Mouse (Mus musculus): Measurements from ENCODE around the gene Gm43738. TPM values are rescaled to one million over a fixed set of nuclear protein-coding genes. Genes with fewer than 3 reads are reported as not detected.

Gm43738 gene
- polyA plus RNA-seq, 1 experiment from 2014 or later = not detected

DNA sequence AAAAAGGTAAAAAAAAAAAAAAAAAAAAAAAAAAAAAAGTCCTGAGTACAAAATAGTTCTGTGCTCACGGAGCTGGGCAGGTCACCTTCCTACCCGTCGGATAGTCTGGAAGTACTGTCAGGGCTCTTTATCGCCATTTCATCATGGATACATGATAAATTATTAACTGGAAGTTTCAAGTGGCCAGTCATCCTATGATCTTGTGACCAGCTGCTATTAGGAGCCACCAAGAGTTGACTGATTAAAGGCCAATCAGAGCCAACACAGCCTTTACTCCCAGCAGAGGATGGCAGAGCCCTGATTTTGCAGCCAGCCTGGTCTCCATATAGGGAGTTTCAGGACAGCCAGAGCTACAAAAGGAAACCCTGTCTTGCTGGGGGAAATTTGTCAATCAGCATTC lies 12.2 kb upstream of the Gm43738 start:
- H3K36me3 ChIP-seq (ENCODE audit: control insufficient read depth, insufficient read depth, low read length) = no peaks in the 10 kb centered on the region
- H3K9ac ChIP-seq (ENCODE audit: low read depth, low read length) = no peak overlapping the region
- no peak overlapping the region for H3K4me2 ChIP-seq
- no peak overlapping the region for H3K27ac ChIP-seq (ENCODE audit: low read depth, low read length)
- no peak for ATAC-seq (replicated peaks; ENCODE audit: insufficient number of reproducible peaks, low FRiP score, low TSS enrichment)
- H3K27me3 ChIP-seq (ENCODE audit: control insufficient read depth, insufficient read depth, low read length) = no peaks in the 10 kb centered on the region
- H3K4me3 ChIP-seq (ENCODE audit: low read depth, low read length) = no peak overlapping the region
- no peaks in the 10 kb centered on the region for H3K4me1 ChIP-seq (ENCODE audit: control insufficient read depth, insufficient read depth, low read length)
- 85% methylated on average over 4 of the region's 4 CpGs for WGBS (ENCODE audit: insufficient replicate concordance)
- H3K9me3 ChIP-seq (replicated peaks; ENCODE audit: control insufficient read depth, low read length) = no peaks in the 10 kb centered on the region

- H3K9ac ChIP-seq (ENCODE audit: low read depth, low read length) = no peak overlapping the region
- 52% methylated on average over 1 of the region's 1 CpGs for WGBS (ENCODE audit: insufficient replicate concordance)
- H3K4me2 ChIP-seq = no peak overlapping the region
- no peaks in the 10 kb centered on the region for H3K9me3 ChIP-seq (replicated peaks; ENCODE audit: control insufficient read depth, low read length)
- no peak overlapping the region for H3K4me3 ChIP-seq (ENCODE audit: low read depth, low read length)
- ATAC-seq (replicated peaks; ENCODE audit: insufficient number of reproducible peaks, low FRiP score, low TSS enrichment) = no peak
- H3K27ac ChIP-seq (ENCODE audit: low read depth, low read length) = no peak overlapping the region
- H3K36me3 ChIP-seq (ENCODE audit: control insufficient read depth, insufficient read depth, low read length) = no peaks in the 10 kb centered on the region
- H3K4me1 ChIP-seq (ENCODE audit: control insufficient read depth, insufficient read depth, low read length) = no peaks in the 10 kb centered on the region
- no peaks in the 10 kb centered on the region for H3K27me3 ChIP-seq (ENCODE audit: control insufficient read depth, insufficient read depth, low read length)
Observed at GRCm38 (mm10) chr3:89108146-89108545, 7.2 kb upstream of the Gm43738 start.

DNA sequence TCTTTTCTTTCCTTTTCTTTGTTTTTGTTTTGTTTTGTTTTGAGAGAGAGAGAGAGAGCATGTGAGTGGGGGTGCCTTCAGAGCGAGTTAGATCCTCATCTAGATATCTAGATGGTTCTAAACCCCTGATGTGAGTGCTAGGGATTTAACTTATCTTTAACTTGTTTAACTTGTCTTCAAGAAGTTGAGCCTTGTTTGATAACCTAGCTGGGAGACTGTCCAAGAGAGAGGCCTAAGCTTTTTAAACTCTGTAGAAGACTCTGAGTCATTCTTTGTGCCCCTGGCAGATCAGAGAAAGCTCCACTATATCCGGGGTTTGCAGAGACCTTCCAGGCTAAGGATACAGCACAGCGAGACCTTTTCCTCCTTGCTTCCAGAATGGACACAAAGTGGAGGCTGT lies 6.6 kb upstream of the Gm43738 start:
- 44% methylated on average over 3 of the region's 3 CpGs for WGBS (ENCODE audit: insufficient replicate concordance)
- H3K9ac ChIP-seq (ENCODE audit: low read depth, low read length) = no peak overlapping the region

DNA sequence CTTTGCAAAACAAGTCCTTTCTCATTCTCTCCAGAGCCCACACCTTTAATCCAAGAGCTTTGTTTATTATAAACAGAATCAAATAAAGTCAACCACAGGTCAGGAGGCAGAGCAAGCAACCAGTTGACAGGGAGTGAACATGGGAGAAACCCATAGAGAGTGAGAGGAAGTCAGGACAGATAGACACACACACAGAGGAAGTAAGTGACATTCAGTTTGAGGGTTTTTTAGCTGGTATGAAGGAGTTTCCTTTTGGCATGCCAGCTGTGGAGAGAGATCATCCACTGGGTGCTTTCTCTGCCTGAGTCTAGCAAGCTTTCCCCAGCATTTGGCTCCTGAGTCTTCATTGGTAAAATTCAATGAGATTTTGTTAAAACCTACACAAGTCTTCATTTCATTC lies 6.0 kb upstream of the Gm43738 start:
- Histone ChIP-seq H3K4me1 (ENCODE audit: control insufficient read depth, insufficient read depth, low read length) (no peaks in the 10 kb centered on the region), H3K27ac (ENCODE audit: low read depth, low read length) (no peak overlapping the region), H3K4me3 (ENCODE audit: low read depth, low read length) (no peak overlapping the region), H3K36me3 (ENCODE audit: control insufficient read depth, insufficient read depth, low read length) (no peaks in the 10 kb centered on the region), H3K27me3 (ENCODE audit: control insufficient read depth, insufficient read depth, low read length) (no peaks in the 10 kb centered on the region), H3K9me3 (replicated peaks; ENCODE audit: control insufficient read depth, low read length) (no peaks in the 10 kb centered on the region), H3K4me2 (no peak overlapping the region), H3K9ac (ENCODE audit: low read depth, low read length) (no peak overlapping the region)
- no peak for ATAC-seq (replicated peaks; ENCODE audit: insufficient number of reproducible peaks, low FRiP score, low TSS enrichment)

More for the DNA sequence above, 6.6 kb upstream of the Gm43738 start:
- Histone ChIP-seq H3K36me3 (ENCODE audit: control insufficient read depth, insufficient read depth, low read length) (no peaks in the 10 kb centered on the region), H3K4me2 (no peak overlapping the region), H3K27ac (ENCODE audit: low read depth, low read length) (no peak overlapping the region), H3K4me3 (ENCODE audit: low read depth, low read length) (no peak overlapping the region), H3K9me3 (replicated peaks; ENCODE audit: control insufficient read depth, low read length) (no peaks in the 10 kb centered on the region), H3K27me3 (ENCODE audit: control insufficient read depth, insufficient read depth, low read length) (no peaks in the 10 kb centered on the region), H3K4me1 (ENCODE audit: control insufficient read depth, insufficient read depth, low read length) (no peaks in the 10 kb centered on the region)
- ATAC-seq (replicated peaks; ENCODE audit: insufficient number of reproducible peaks, low FRiP score, low TSS enrichment) = no peak

DNA sequence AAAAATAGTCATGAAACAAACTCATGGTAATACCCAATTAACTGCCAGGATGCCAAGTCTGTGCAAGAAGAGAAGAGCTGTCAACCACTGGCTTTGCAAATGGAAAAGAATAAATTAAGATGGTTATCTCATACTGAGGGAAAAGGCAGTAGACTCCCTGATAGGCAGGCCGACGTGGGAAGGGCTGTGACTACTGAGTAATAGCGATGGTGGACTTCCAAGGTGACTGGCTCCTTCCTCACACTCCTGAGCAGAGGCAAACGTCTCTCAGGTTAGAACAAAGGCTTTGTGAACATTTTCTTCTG lies 2.3 kb upstream of the Gm43738 start:
- 69% methylated on average over 4 of the region's 4 CpGs for WGBS (ENCODE audit: insufficient replicate concordance)
- ATAC-seq (replicated peaks; ENCODE audit: insufficient number of reproducible peaks, low FRiP score, low TSS enrichment) = no peak
- Histone ChIP-seq H3K9ac (ENCODE audit: low read depth, low read length) (no peak overlapping the region), H3K4me2 (no peak overlapping the region), H3K36me3 (ENCODE audit: control insufficient read depth, insufficient read depth, low read length) (peaks cover 5% of the 10 kb centered on the region), H3K4me1 (ENCODE audit: control insufficient read depth, insufficient read depth, low read length) (peaks cover 8% of the 10 kb centered on the region), H3K27me3 (ENCODE audit: control insufficient read depth, insufficient read depth, low read length) (no peaks in the 10 kb centered on the region), H3K4me3 (ENCODE audit: low read depth, low read length) (no peak overlapping the region), H3K9me3 (replicated peaks; ENCODE audit: control insufficient read depth, low read length) (no peaks in the 10 kb centered on the region), H3K27ac (ENCODE audit: low read depth, low read length) (no peak overlapping the region)

GRCm38 (mm10) chr3:89102495-89103290 lies 1.8 kb upstream of the Gm43738 start:
- no peak overlapping the region for H3K27ac ChIP-seq (ENCODE audit: low read depth, low read length)

DNA sequence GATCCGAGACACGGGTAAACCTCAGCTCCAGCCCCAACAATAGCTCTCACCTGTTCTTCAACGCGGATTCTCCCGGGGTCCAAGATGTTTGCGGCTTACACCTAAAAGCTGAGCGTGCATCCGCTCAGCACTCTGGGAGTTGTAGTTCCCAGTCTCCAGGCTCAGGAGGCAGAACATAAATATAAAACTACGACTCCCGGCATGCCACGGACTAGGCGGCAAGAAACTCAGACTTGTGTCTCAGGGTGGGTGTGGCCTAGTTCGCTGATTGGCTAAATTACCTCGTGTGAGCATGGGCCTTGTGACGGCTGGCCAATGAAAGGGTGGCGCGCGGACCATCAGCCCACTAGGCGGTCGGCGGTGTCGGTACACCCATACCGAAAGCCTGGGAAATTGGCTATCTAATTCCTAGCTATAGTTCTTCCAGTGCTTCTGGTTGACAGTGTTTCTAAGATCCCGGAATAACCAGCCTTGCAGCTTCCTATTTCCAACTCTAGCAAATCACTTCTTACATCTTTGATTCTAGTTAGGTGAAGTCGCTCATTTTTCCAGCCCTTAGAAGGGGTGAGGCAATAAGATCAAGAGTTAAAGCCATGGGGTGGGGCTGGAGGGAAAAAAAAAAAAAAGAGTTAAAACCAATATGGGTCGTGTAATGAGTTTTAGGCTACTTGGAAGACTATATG lies 1.1 kb upstream of the Gm43738 start, which contains the start of gene Fdps:
Gene Fdps, minus strand, starts transcription at position 148 of the 683 bp plus-strand sequence.
- Histone ChIP-seq H3K9me3 (replicated peaks; ENCODE audit: control insufficient read depth, low read length) (no peaks in the 10 kb centered on the region), H3K9ac (ENCODE audit: low read depth, low read length) (peak within 1 kb of the TSS; percentile 75), H3K27me3 (ENCODE audit: control insufficient read depth, insufficient read depth, low read length) (no peaks in the 10 kb centered on the region), H3K36me3 (ENCODE audit: control insufficient read depth, insufficient read depth, low read length) (peaks cover 10% of the 10 kb centered on the region), H3K27ac (ENCODE audit: low read depth, low read length) (no peak within 1 kb of the TSS), H3K4me3 (ENCODE audit: low read depth, low read length) (peak within 1 kb of the TSS; percentile 78), H3K4me1 (ENCODE audit: control insufficient read depth, insufficient read depth, low read length) (peaks cover 8% of the 10 kb centered on the region), H3K4me2 (peak within 1 kb of the TSS; percentile 74)
- under 1% methylated on average over 26 of the region's 26 CpGs for WGBS (ENCODE audit: insufficient replicate concordance)
- ATAC-seq (replicated peaks; ENCODE audit: insufficient number of reproducible peaks, low FRiP score, low TSS enrichment) = peak; percentile 100

More at GRCm38 (mm10) chr3:89102495-89103290, 1.8 kb upstream of the Gm43738 start:
- Histone ChIP-seq H3K27me3 (ENCODE audit: control insufficient read depth, insufficient read depth, low read length) (no peaks in the 10 kb centered on the region), H3K4me3 (ENCODE audit: low read depth, low read length) (peak overlapping the region; percentile 78; the same call in 1 of the 2 replicates), H3K9ac (ENCODE audit: low read depth, low read length) (no peak overlapping the region), H3K9me3 (replicated peaks; ENCODE audit: control insufficient read depth, low read length) (no peaks in the 10 kb centered on the region), H3K4me1 (ENCODE audit: control insufficient read depth, insufficient read depth, low read length) (peaks cover 8% of the 10 kb centered on the region), H3K36me3 (ENCODE audit: control insufficient read depth, insufficient read depth, low read length) (peaks cover 7% of the 10 kb centered on the region), H3K4me2 (peak overlapping the region; percentile 62)
- WGBS (ENCODE audit: insufficient replicate concordance) = 57% methylated on average over 12 of the region's 12 CpGs
- no peak for ATAC-seq (replicated peaks; ENCODE audit: insufficient number of reproducible peaks, low FRiP score, low TSS enrichment)

DNA sequence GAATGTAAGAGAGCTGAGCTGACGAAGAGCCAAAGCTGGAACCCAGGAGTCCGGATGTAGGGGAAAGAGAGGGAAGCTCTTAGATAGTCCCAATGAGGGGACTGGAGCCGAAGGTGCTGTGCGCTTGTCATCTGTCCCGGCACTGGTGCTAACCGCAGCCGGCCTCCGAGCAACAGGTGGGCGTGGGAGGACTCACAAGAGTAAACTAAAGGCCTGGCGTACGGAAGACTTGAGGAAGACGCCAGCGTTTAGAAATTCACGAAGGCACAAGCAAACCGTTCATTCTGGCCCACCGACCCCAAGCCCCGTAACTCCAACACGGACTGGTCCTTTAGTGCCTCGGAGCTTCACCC lies 536 bp upstream of the Gm43738 start:
- no peak for ATAC-seq (replicated peaks; ENCODE audit: insufficient number of reproducible peaks, low FRiP score, low TSS enrichment)
- H3K36me3 ChIP-seq (ENCODE audit: control insufficient read depth, insufficient read depth, low read length) = peaks cover 11% of the 10 kb centered on the region
- H3K4me2 ChIP-seq = peak overlapping the region; percentile 74
- peaks cover 8% of the 10 kb centered on the region for H3K4me1 ChIP-seq (ENCODE audit: control insufficient read depth, insufficient read depth, low read length)
- WGBS (ENCODE audit: insufficient replicate concordance) = under 1% methylated on average over 19 of the region's 19 CpGs
- peak overlapping the region; percentile 75 for H3K9ac ChIP-seq (ENCODE audit: low read depth, low read length)
- peak overlapping the region; percentile 78 for H3K4me3 ChIP-seq (ENCODE audit: low read depth, low read length)
- no peaks in the 10 kb centered on the region for H3K27me3 ChIP-seq (ENCODE audit: control insufficient read depth, insufficient read depth, low read length)
- H3K27ac ChIP-seq (ENCODE audit: low read depth, low read length) = no peak overlapping the region
- no peaks in the 10 kb centered on the region for H3K9me3 ChIP-seq (replicated peaks; ENCODE audit: control insufficient read depth, low read length)

DNA sequence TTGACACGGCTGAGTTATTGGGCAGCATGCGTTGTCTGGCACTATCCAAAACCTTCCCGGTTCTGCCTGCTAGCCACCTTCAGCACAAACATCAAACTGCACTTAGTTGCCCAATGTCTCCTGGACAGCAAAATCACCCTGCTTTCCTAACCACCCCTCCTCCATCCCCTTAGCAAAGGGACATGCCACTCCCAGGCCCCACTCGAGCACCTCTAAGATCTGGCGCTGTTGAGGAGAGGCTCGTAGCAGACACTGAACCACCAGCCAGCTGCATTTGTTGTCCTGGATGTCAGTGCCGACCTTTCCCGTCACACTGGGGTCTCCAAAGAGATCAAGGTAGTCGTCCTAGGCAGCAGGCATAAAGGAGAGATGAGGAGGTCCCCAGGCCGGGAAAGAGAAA lies 6.9 kb downstream of the Gm43738 start:
- Histone ChIP-seq H3K9ac (ENCODE audit: low read depth, low read length) (no peak overlapping the region), H3K36me3 (ENCODE audit: control insufficient read depth, insufficient read depth, low read length) (peaks cover 22% of the 10 kb centered on the region), H3K27ac (ENCODE audit: low read depth, low read length) (no peak overlapping the region), H3K4me3 (ENCODE audit: low read depth, low read length) (no peak overlapping the region), H3K4me2 (no peak overlapping the region), H3K4me1 (ENCODE audit: control insufficient read depth, insufficient read depth, low read length) (peaks cover 14% of the 10 kb centered on the region), H3K9me3 (replicated peaks; ENCODE audit: control insufficient read depth, low read length) (no peaks in the 10 kb centered on the region), H3K27me3 (ENCODE audit: control insufficient read depth, insufficient read depth, low read length) (peaks cover 13% of the 10 kb centered on the region)
- WGBS (ENCODE audit: insufficient replicate concordance) = 81% methylated on average over 10 of the region's 10 CpGs
- ATAC-seq (replicated peaks; ENCODE audit: insufficient number of reproducible peaks, low FRiP score, low TSS enrichment) = no peak
